ENCODE assay signal across 17 mouse cellular contexts in genomic region chr12:40243241-40243640, GRCm38 (mm10). TPM values are rescaled to one million over a fixed set of nuclear protein-coding genes. Genes with fewer than 3 reads are reported as not detected.
"Had no signal": no experiment of that assay in that cellular context is flagged by ENCODE, and none has a peak within 500 bp of the region (broad histone marks: within the 10 kb centered on the region; RNA-seq: fewer than 3 reads in every experiment).

No protein-coding gene starts in this region.

- H3K4me1 ChIP-seq: stomach, embryonic 15.5 days had no signal

- DNase-seq: liver; right cerebral cortex, postnatal 25 days; spleen, adult 18-20 months; thymus, postnatal 25 days had no signal

- H3K27ac ChIP-seq: kidney, postnatal 0 days; limb, embryonic 10.5 days; limb, embryonic 13.5 days; liver, embryonic 12.5 days; liver, embryonic 15.5 days; lung, embryonic 15.5 days; midbrain, embryonic 10.5 days; stomach, embryonic 15.5 days had no signal

- H3K9ac ChIP-seq: limb, embryonic 13.5 days; liver, embryonic 12.5 days; liver, embryonic 15.5 days; lung, embryonic 15.5 days; stomach, embryonic 15.5 days had no signal

- H3K9me3 ChIP-seq: limb, embryonic 10.5 days; limb, embryonic 13.5 days; liver, embryonic 12.5 days; liver, embryonic 15.5 days; lung, embryonic 15.5 days; megakaryocyte, embryonic 14.5 days; midbrain, embryonic 10.5 days; stomach, embryonic 15.5 days had no signal

- H3K4me2 ChIP-seq: limb, embryonic 13.5 days; liver, embryonic 12.5 days; liver, embryonic 15.5 days had no signal

- H3K36me3 ChIP-seq: limb, embryonic 10.5 days; limb, embryonic 13.5 days; liver, embryonic 12.5 days; liver, embryonic 15.5 days; lung, embryonic 15.5 days; midbrain, embryonic 10.5 days; stomach, embryonic 15.5 days had no signal

- ATAC-seq: liver, embryonic 12.5 days had no signal

- H3K27me3 ChIP-seq: limb, embryonic 13.5 days; liver, embryonic 15.5 days; lung, embryonic 15.5 days; megakaryocyte, embryonic 14.5 days; stomach, embryonic 15.5 days had no signal

- H3K4me3 ChIP-seq: layer of hippocampus, adult 2 months; limb, embryonic 10.5 days; limb, embryonic 13.5 days; liver, embryonic 12.5 days; liver, embryonic 15.5 days; lung, embryonic 15.5 days; megakaryocyte, embryonic 14.5 days; midbrain, embryonic 10.5 days; stomach, embryonic 15.5 days had no signal

RNA-seq across cellular contexts. Expression of gene Lsmem1, which starts 44.0 kb away (rescaled TPM):
- total RNA-seq: midbrain, postnatal 0 days had no signal
- polyA plus RNA-seq: kidney, embryonic 14.5 days; large intestine, adult 2 months; limb, embryonic 10.5 days; liver, embryonic 12.5 days; midbrain, embryonic 10.5 days; midbrain, postnatal 0 days had no signal
